Mouse (Mus musculus) adrenal gland, postnatal 10 days (tissue): ENCODE results near the gene Stpg2. TPM values are rescaled to one million over a fixed set of nuclear protein-coding genes. Genes with fewer than 3 reads are reported as not detected.

Experiments
- DNase-seq: peaks from one replicate; pipeline ENCODE4 v3.0.0; 2021; ENCODE audit warnings: mixed read lengths
- total RNA-seq, 2 experiments: library from RNA; stranded (reverse); gene quantifications; 2 replicates each; pipeline ENCODE4 v1.2.3; 2021

Gene Stpg2
- total RNA-seq, 2 experiments from 2014 or later: 0.18 TPM; not detected in 1

GRCm38 (mm10) chr3:139733156-139733555, 527.7 kb downstream of the Stpg2 start:
- no peak for DNase-seq

- no peak for DNase-seq
Observed at GRCm38 (mm10) chr3:139739388-139739787, 533.9 kb downstream of the Stpg2 start.

Other genes starting within 250 kb of the Stpg2 start
- gene Rap1gds1, start 130.5 kb upstream of the Stpg2 start, total RNA-seq: 10 to 100 TPM; 49.7 to 59.1 TPM